Mouse (Mus musculus) liver, adult 2 months (tissue): Measurements from ENCODE around the gene Tcirg1. TPM values are rescaled to one million over a fixed set of nuclear protein-coding genes. Genes with fewer than 3 reads are reported as not detected.

Experiments used
- DNase-seq: peaks from one replicate; pipeline ENCODE4 v3.0.0-alpha.2; 2011; ENCODE audit warnings: low read depth, low spot score; ENCODE audit errors: extremely low read depth
- H3K27ac ChIP-seq: fragments of 200-500 bp; replicated peaks from 2 replicates; pipeline ENCODE4 v1.5.1; 2012; ENCODE audit warnings: low read depth, mild to moderate bottlenecking, control low read depth, inconsistent platforms, low read length; ENCODE audit not compliant: insufficient read depth
- H3K27me3 ChIP-seq: fragments of 200-500 bp; 2 replicates; pipeline ENCODE4 v1.6.1; 2012; ENCODE audit warnings: mild to moderate bottlenecking, moderate library complexity, low read length, inconsistent platforms; ENCODE audit not compliant: control insufficient read depth, insufficient read depth
- H3K36me3 ChIP-seq: fragments of 200-500 bp; 2 replicates; pipeline ENCODE4 v1.6.1; 2012; ENCODE audit warnings: low read length, inconsistent platforms; ENCODE audit not compliant: control insufficient read depth, insufficient read depth
- H3K4me1 ChIP-seq: fragments of 200-500 bp; 2 replicates; pipeline ENCODE4 v1.6.1; 2011; ENCODE audit warnings: low read length; ENCODE audit not compliant: control insufficient read depth, insufficient read depth
- H3K4me3 ChIP-seq: fragments of 200-500 bp; 2 replicates; pipeline ENCODE4 v1.5.1; 2011; ENCODE audit warnings: low read depth, mild to moderate bottlenecking, control low read depth, low read length, moderate library complexity; ENCODE audit not compliant: insufficient read depth
- H3K79me2 ChIP-seq: fragments of 200-500 bp; 2 replicates; pipeline ENCODE4 v1.6.1; 2012; ENCODE audit warnings: inconsistent platforms, mild to moderate bottlenecking, low read length, moderate library complexity; ENCODE audit not compliant: control insufficient read depth, insufficient read depth
- H3K9ac ChIP-seq: fragments of 200-500 bp; 2 replicates; pipeline ENCODE4 v1.6.1; 2012; ENCODE audit warnings: low read depth, mild to moderate bottlenecking, control low read depth, inconsistent platforms, low read length
- CTCF ChIP-seq: fragments of 200-500 bp; IDR thresholded peaks from 2 replicates; pipeline ENCODE4 v1.5.1; 2011; ENCODE audit warnings: low read depth, low read length, control low read depth
- POLR2A ChIP-seq: fragments of 200-500 bp; IDR thresholded peaks from 2 replicates; pipeline ENCODE4 v1.6.1; 2011; ENCODE audit warnings: low read length, control low read depth; ENCODE audit not compliant: insufficient read depth; ENCODE audit errors: extremely low read depth
- WGBS: fragments of 180-500 bp; shearing (Covaris S2); methylation state at CpG from one replicate; pipeline ENCODE4 v1.1.7; 2018; 5-methylcytosine and 5-hydroxymethylcytosine counted together
- polyA plus RNA-seq: library from polyadenylated mRNA; depleted of rRNA; stranded (reverse); fragments of >200 nt; gene quantifications from 2 replicates; pipeline ENCODE4 v1.2.3, GENCODE M21; 2012
- total RNA-seq: library from RNA; depleted of rRNA; stranded (reverse); fragments of >200 nt; gene quantifications from 2 replicates; pipeline ENCODE4 v1.2.3, GENCODE M21; 2014

The Tcirg1 gene
- total and polyA plus RNA-seq, 2 experiments = 35.6 to 123 TPM

GRCm38 (mm10) chr19:3862713-3863112 lies 44.2 kb downstream of the Tcirg1 start:
- no peak overlapping the region for H3K4me3 ChIP-seq
- no peak overlapping the region for H3K9ac ChIP-seq
- peaks cover 10% of the 10 kb centered on the region for H3K36me3 ChIP-seq
- peaks cover 27% of the 10 kb centered on the region; the same call in 1 of the 2 replicates for H3K79me2 ChIP-seq
- H3K4me1 ChIP-seq = peaks cover 13% of the 10 kb centered on the region
- DNase-seq = no peak
- TF ChIP-seq CTCF = no peak
- TF ChIP-seq POLR2A = no peak
- no peaks in the 10 kb centered on the region for H3K27me3 ChIP-seq
- no peak overlapping the region for H3K27ac ChIP-seq
- 37% methylated on average over 2 of the region's 2 CpGs for WGBS

- WGBS = 49% methylated on average over 3 of the region's 3 CpGs
- H3K9ac ChIP-seq = no peak overlapping the region
- TF ChIP-seq CTCF (no peak), POLR2A (no peak)
- DNase-seq = no peak
- H3K79me2 ChIP-seq = peaks cover 35% of the 10 kb centered on the region; the same call in 1 of the 2 replicates
- no peak overlapping the region for H3K4me3 ChIP-seq
- no peaks in the 10 kb centered on the region for H3K36me3 ChIP-seq
- no peak overlapping the region for H3K27ac ChIP-seq
- peaks cover 33% of the 10 kb centered on the region for H3K4me1 ChIP-seq
- no peaks in the 10 kb centered on the region for H3K27me3 ChIP-seq
These were observed 49.7 kb downstream of the Tcirg1 start for GRCm38 (mm10) chr19:3857220-3857619.

- DNase-seq = no peak
- H3K4me3 ChIP-seq = no peak overlapping the region
- H3K27ac ChIP-seq = no peak overlapping the region
- H3K9ac ChIP-seq = 0 out of 2 replicates have a peak overlapping the region, but pooled peaks have one; percentile 25
- TF ChIP-seq POLR2A (no peak), CTCF (no peak)
- WGBS = 23% methylated on average over 4 of the region's 4 CpGs
- no peaks in the 10 kb centered on the region for H3K27me3 ChIP-seq
- H3K79me2 ChIP-seq = peaks cover 35% of the 10 kb centered on the region; the same call in 1 of the 2 replicates
- H3K36me3 ChIP-seq = no peaks in the 10 kb centered on the region
- peaks cover 31% of the 10 kb centered on the region for H3K4me1 ChIP-seq
These were observed 51.3 kb downstream of the Tcirg1 start for GRCm38 (mm10) chr19:3855601-3856000.

GRCm38 (mm10) chr19:3855091-3855490 lies 51.8 kb downstream of the Tcirg1 start:
- WGBS = 32% methylated on average over 6 of the region's 6 CpGs
- peaks cover 33% of the 10 kb centered on the region for H3K4me1 ChIP-seq

GRCm38 (mm10) chr19:3853891-3854290 lies 53.0 kb downstream of the Tcirg1 start:
- Histone ChIP-seq H3K4me1 (peaks cover 37% of the 10 kb centered on the region), H3K79me2 (peaks cover 28% of the 10 kb centered on the region; the same call in 1 of the 2 replicates), H3K27ac (no peak overlapping the region), H3K4me3 (no peak overlapping the region), H3K36me3 (no peaks in the 10 kb centered on the region), H3K27me3 (no peaks in the 10 kb centered on the region), H3K9ac (no peak overlapping the region)
- TF ChIP-seq POLR2A (no peak), CTCF (no peak)
- WGBS = 39% methylated on average over 1 of the region's 1 CpGs
- peak; percentile 88 for DNase-seq

More at GRCm38 (mm10) chr19:3855091-3855490, 51.8 kb downstream of the Tcirg1 start:
- Histone ChIP-seq H3K79me2 (peaks cover 35% of the 10 kb centered on the region; the same call in 1 of the 2 replicates), H3K36me3 (no peaks in the 10 kb centered on the region), H3K9ac (no peak overlapping the region), H3K27ac (no peak overlapping the region), H3K27me3 (no peaks in the 10 kb centered on the region), H3K4me3 (no peak overlapping the region)
- DNase-seq = peak; percentile 63
- TF ChIP-seq CTCF (no peak), POLR2A (no peak)

GRCm38 (mm10) chr19:3853121-3853520 lies 53.8 kb downstream of the Tcirg1 start:
- peaks cover 39% of the 10 kb centered on the region for H3K4me1 ChIP-seq
- H3K79me2 ChIP-seq = peaks cover 24% of the 10 kb centered on the region; the same call in 1 of the 2 replicates
- DNase-seq = peak; percentile 48
- peak overlapping the region; percentile 2; the same call in 1 of the 2 replicates for H3K4me3 ChIP-seq
- WGBS = 30% methylated on average over 10 of the region's 10 CpGs
- H3K36me3 ChIP-seq = no peaks in the 10 kb centered on the region
- H3K27me3 ChIP-seq = no peaks in the 10 kb centered on the region
- no peak overlapping the region for H3K27ac ChIP-seq
- H3K9ac ChIP-seq = no peak overlapping the region
- no peak for TF ChIP-seq CTCF
- no peak for TF ChIP-seq POLR2A
